Mouse (Mus musculus): ENCODE results near the gene Sgce. TPM values are rescaled to one million over a fixed set of nuclear protein-coding genes. Genes with fewer than 3 reads are reported as not detected.
A peak's percentile ranks its signal among the peaks of the same experiment; 100 is the strongest.

Sgce gene
- polyA plus RNA-seq, 1 experiment from 2014 or later, result 77.7 TPM

DNA sequence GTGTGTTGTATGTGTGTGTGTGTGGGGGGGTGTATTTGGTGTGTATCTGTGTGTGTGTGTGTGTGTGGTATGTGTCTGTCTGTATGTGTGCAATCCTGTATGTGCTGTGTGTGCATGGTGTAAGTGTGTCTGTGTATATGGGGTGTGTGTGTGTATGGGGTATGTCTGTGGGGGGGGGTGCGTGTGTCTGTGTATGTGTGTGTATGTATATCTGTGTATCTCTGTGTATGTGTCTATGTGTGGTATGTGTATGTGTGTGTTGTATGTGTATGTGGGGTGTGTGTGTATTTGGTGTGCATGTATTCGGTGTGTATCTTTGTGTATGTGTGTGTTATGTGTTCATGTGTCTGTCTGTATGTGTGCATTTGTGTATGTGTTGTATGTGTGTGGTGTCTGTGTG lies 30.8 kb downstream of the Sgce start:
- H3K4me1 ChIP-seq, result no peaks in the 10 kb centered on the region
- no peak for ATAC-seq (ENCODE audit: low FRiP score, low read depth)
- H3K36me3 ChIP-seq, result no peaks in the 10 kb centered on the region; the same call in 1 of the 2 replicates
- no peak overlapping the region for H3K9ac ChIP-seq
- H3K4me2 ChIP-seq (replicated peaks), result no peak overlapping the region
- no peak overlapping the region for H3K27ac ChIP-seq
- no peaks in the 10 kb centered on the region for H3K27me3 ChIP-seq
- H3K4me3 ChIP-seq, result no peak overlapping the region
- WGBS, result 90% methylated on average over 2 of the region's 2 CpGs
- H3K9me3 ChIP-seq, result no peaks in the 10 kb centered on the region

DNA sequence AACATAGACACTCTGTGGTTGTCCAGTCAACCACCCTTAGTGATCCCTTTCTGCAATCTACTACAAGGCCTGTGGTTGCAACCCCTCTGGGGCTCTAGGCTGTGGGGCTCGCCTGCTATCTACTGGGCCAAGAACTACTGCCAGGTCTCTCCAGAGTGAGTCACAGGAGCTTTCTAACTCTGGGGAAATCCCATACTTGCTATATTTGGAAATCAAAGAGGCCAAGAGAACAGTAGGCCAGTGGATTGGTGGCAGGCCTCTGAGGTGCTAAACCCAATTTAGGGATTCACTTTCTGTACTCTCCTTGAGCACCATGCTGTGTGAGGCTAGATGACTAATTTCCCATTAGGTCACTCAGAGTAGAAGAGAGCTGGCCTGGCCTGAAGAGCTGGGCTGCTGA lies 38.0 kb downstream of the Sgce start:
- no peak overlapping the region for H3K4me2 ChIP-seq (replicated peaks)
- no peak overlapping the region for H3K4me3 ChIP-seq
- no peak for ATAC-seq (ENCODE audit: low FRiP score, low read depth)
- H3K9me3 ChIP-seq, result no peaks in the 10 kb centered on the region
- no peaks in the 10 kb centered on the region for H3K4me1 ChIP-seq
- H3K27me3 ChIP-seq, result no peaks in the 10 kb centered on the region
- 90% methylated on average over 1 of the region's 1 CpGs for WGBS
- peaks cover 9% of the 10 kb centered on the region; the same call in 1 of the 2 replicates for H3K36me3 ChIP-seq
- no peak overlapping the region for H3K9ac ChIP-seq
- no peak overlapping the region for H3K27ac ChIP-seq

DNA sequence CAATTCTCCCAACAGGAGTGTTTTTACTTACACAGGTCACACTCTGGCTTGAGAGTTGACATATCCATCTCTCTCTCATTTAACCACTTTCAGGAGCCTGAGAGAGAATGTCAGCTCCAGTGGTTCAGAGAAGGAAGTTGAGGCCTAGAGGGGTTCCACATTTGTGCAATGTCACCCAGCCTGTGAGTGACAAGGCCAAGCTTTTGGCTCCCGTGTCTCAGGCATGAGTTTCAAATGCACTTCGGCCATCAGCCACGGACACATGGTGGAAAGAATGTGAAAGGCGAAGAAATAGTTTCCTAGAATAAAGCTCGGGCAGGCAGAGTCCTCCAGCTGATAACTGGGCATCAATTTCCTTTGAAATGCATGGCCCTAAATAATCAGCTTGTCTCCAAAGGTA lies 40.6 kb downstream of the Sgce start:
- Histone ChIP-seq H3K4me3 (no peak overlapping the region), H3K9me3 (no peaks in the 10 kb centered on the region), H3K27me3 (no peaks in the 10 kb centered on the region), H3K9ac (no peak overlapping the region), H3K4me2 (replicated peaks) (no peak overlapping the region), H3K36me3 (peaks cover 12% of the 10 kb centered on the region; the same call in 1 of the 2 replicates), H3K27ac (no peak overlapping the region), H3K4me1 (peaks cover 3% of the 10 kb centered on the region; the same call in 1 of the 2 replicates)
- no peak for ATAC-seq (ENCODE audit: low FRiP score, low read depth)
- 65% methylated on average over 5 of the region's 5 CpGs for WGBS

DNA sequence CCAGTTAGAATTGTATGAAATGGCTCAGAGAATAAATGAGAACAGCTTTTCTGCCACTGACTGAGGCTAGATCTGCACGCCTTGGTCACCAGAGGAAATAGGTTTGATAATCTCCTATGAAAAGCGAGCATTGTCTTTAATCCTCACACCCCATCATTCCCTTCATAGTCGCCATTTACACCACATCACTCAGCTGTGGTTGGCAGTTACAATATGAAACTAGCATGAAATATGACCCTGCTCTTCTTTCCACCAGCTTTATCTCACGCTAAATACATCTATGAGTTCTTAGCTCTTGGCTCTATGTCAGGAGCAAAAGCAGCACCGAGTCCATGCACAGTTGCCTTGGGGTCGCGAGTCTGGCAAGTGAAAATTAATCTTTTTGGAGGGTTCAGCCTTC lies 43.1 kb downstream of the Sgce start:
- 0 out of 2 replicates have a peak, but pooled peaks cover 3% of the 10 kb centered on the region for H3K9me3 ChIP-seq
- no peaks in the 10 kb centered on the region for H3K27me3 ChIP-seq
- H3K4me2 ChIP-seq (replicated peaks), result no peak overlapping the region
- no peak overlapping the region for H3K9ac ChIP-seq
- ATAC-seq (ENCODE audit: low FRiP score, low read depth), result no peak
- H3K27ac ChIP-seq, result no peak overlapping the region
- peaks cover 19% of the 10 kb centered on the region for H3K36me3 ChIP-seq
- WGBS, result 70% methylated on average over 7 of the region's 7 CpGs
- H3K4me1 ChIP-seq, result peaks cover 3% of the 10 kb centered on the region; the same call in 1 of the 2 replicates
- H3K4me3 ChIP-seq, result no peak overlapping the region

DNA sequence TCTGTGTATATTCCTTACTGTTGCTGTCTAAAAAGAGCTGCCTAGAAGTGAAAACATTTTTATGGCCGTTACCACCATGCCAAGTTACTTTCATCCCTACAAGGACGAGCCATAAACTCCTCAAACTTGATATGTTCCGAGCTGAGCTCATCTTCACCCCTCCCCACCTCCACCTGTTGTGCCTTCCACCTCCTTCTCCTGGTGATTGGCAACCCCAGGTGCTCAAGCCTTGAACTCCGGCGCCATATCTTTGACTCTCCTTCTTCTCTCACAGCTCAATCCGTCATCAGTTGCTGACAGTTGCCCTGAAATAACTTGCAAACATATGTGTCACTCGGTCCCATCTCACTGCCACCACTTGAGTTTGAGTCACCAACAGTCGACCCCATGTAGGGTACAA lies 45.4 kb downstream of the Sgce start:
- H3K4me3 ChIP-seq, result no peak overlapping the region
- WGBS, result 74% methylated on average over 8 of the region's 8 CpGs
- no peak overlapping the region for H3K4me2 ChIP-seq (replicated peaks)
- H3K27me3 ChIP-seq, result no peaks in the 10 kb centered on the region
- no peak overlapping the region for H3K27ac ChIP-seq
- no peak overlapping the region for H3K9ac ChIP-seq
- peaks cover 5% of the 10 kb centered on the region; the same call in 1 of the 2 replicates for H3K9me3 ChIP-seq
- H3K4me1 ChIP-seq, result peaks cover 3% of the 10 kb centered on the region; the same call in 1 of the 2 replicates
- peaks cover 15% of the 10 kb centered on the region for H3K36me3 ChIP-seq
- ATAC-seq (ENCODE audit: low FRiP score, low read depth), result no peak

DNA sequence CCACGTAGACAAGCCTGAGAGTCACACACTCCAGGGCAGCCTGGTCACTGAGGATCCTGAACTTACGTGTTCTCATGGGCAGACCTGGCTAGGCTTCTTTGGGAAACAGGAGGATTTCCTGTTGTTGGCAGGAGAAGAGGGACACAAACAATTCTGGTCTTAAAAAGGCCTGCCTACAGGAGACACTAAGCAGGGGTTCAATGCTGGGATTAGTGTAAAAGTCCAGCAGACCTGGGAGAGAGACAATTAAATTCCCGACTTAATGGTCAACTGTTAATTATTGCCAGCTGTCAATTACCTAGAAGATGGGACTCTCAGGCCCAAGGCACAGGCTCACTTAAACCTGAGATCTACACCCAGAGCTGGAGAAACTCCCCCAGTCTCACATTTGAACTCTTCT lies 51.2 kb downstream of the Sgce start:
- Histone ChIP-seq H3K4me3 (no peak overlapping the region), H3K4me1 (peaks cover 3% of the 10 kb centered on the region; the same call in 1 of the 2 replicates), H3K9me3 (peaks cover 10% of the 10 kb centered on the region; the same call in 1 of the 2 replicates), H3K9ac (no peak overlapping the region), H3K36me3 (peaks cover 15% of the 10 kb centered on the region; the same call in 1 of the 2 replicates), H3K4me2 (replicated peaks) (no peak overlapping the region), H3K27me3 (no peaks in the 10 kb centered on the region), H3K27ac (no peak overlapping the region)
- WGBS, result 38% methylated on average over 3 of the region's 3 CpGs
- no peak for ATAC-seq (ENCODE audit: low FRiP score, low read depth)

DNA sequence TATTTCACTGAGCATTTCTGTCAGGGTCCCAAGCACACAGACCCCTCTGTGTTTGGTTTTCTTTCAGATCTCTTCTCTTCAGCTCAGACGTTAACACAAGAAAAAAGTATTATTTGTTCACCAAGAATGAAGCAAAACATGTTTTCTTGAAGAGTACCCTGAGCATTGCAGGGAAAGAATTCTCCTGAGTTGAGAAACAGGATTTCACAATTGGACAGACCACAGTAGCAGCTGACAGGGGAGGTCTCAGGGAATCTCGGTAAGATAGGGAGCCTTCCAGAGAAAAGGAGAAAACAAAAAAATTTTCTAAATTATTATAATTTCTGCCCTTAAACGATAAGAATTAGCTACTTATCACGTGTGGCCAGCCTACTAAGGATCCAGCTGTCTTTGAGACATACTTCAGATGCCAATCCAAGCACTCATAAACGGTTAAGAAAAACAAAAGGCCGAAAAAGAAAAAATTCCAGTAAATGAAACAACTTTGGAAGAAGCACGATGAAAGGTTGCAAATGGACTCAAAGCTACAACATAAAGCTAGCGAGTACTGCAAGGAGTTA lies 52.3 kb downstream of the Sgce start:
- peaks cover 3% of the 10 kb centered on the region; the same call in 1 of the 2 replicates for H3K4me1 ChIP-seq
- 43% methylated on average over 8 of the region's 8 CpGs for WGBS
- peaks cover 10% of the 10 kb centered on the region; the same call in 1 of the 2 replicates for H3K9me3 ChIP-seq
- no peak overlapping the region for H3K9ac ChIP-seq
- H3K4me3 ChIP-seq, result no peak overlapping the region
- ATAC-seq (ENCODE audit: low FRiP score, low read depth), result no peak
- no peak overlapping the region for H3K4me2 ChIP-seq (replicated peaks)
- H3K36me3 ChIP-seq, result peaks cover 13% of the 10 kb centered on the region; the same call in 1 of the 2 replicates
- no peaks in the 10 kb centered on the region for H3K27me3 ChIP-seq
- H3K27ac ChIP-seq, result no peak overlapping the region

DNA sequence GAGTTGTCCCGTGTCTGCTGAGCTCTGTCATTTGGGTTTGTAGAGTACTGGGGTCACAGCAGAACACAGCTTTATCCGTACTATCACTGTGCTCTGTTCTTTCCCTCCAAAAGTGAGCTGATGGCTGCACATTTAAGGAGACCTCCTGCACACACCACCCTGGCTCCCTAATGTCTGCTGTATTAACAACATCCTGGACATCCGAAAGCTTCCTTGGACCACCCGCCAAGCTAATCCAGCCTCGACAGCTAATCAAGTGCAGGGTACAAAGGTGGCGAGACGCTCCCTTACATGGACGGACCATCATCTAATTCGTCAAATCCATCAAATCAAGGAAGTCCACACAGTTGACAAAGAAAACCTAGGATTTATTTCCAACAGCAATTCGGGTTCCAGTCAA lies 53.5 kb downstream of the Sgce start:
- H3K4me2 ChIP-seq (replicated peaks), result no peak overlapping the region
- peaks cover 3% of the 10 kb centered on the region; the same call in 1 of the 2 replicates for H3K4me1 ChIP-seq
- no peaks in the 10 kb centered on the region for H3K27me3 ChIP-seq
- WGBS, result 32% methylated on average over 10 of the region's 10 CpGs
- no peak for ATAC-seq (ENCODE audit: low FRiP score, low read depth)
- no peak overlapping the region for H3K27ac ChIP-seq
- H3K36me3 ChIP-seq, result peaks cover 14% of the 10 kb centered on the region
- H3K9me3 ChIP-seq, result peaks cover 5% of the 10 kb centered on the region; the same call in 1 of the 2 replicates
- H3K4me3 ChIP-seq, result no peak overlapping the region
- H3K9ac ChIP-seq, result no peak overlapping the region

DNA sequence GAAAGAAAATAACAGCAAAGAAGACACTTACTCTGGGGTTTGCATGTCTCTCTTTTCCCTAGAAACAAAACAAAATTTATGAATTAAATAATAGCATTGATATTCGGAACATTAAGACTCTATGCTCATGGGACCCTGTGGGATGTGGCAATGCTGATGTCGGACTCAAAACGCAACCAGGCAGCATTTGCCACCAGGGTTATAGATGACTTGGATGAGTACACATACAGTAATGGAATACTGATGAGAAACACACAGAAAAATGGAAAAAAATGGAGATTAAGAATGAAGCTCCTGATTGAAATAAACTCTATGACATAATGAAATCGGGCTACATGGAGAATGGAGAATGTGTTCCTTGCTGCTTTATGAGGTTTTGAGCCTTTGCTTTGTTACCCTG lies 56.6 kb downstream of the Sgce start:
- H3K36me3 ChIP-seq, result peaks cover 6% of the 10 kb centered on the region
- ATAC-seq (ENCODE audit: low FRiP score, low read depth), result no peak
- H3K4me2 ChIP-seq (replicated peaks), result no peak overlapping the region
- no peak overlapping the region for H3K27ac ChIP-seq
- WGBS, result 96% methylated on average over 4 of the region's 4 CpGs
- H3K4me3 ChIP-seq, result no peak overlapping the region
- H3K27me3 ChIP-seq, result no peaks in the 10 kb centered on the region
- H3K9ac ChIP-seq, result no peak overlapping the region
- peaks cover 3% of the 10 kb centered on the region; the same call in 1 of the 2 replicates for H3K4me1 ChIP-seq
- no peaks in the 10 kb centered on the region for H3K9me3 ChIP-seq

DNA sequence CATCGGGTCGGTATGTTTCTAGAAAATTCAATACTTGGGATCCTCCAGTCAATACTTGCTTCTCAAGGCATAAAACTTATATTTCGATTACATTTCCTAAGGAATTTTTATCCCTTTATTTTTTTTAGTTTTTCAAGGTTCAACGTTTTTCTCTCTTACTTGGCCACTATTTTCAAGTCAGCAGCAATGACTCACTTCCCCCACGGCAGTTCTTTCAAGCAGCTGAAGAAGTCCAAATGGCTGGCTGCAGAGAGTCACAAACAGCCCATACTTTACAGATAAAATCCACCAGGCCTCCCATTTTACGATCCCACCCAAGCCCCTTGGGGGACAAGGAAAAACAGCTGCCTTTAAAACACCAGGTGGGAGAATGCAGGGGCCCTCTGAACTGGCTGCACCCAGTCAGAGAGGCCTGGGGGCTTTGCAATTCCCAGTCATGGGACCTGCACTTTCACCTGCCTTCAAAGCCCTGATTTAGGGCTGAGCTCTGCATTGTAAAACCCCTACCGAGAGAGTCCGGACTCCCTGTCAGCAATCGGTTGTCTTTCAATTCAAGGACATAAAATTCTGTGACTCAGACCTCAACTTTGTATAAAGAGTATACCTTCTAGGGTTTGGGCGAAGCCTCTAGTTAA lies 62.2 kb downstream of the Sgce start:
- 31% methylated on average over 10 of the region's 10 CpGs for WGBS
- Histone ChIP-seq H3K9me3 (no peaks in the 10 kb centered on the region), H3K27me3 (no peaks in the 10 kb centered on the region), H3K36me3 (peaks cover 7% of the 10 kb centered on the region), H3K27ac (0 out of 2 replicates have a peak overlapping the region, but pooled peaks have one; percentile 33), H3K4me1 (peaks cover 11% of the 10 kb centered on the region), H3K9ac (no peak overlapping the region), H3K4me2 (replicated peaks) (no peak overlapping the region), H3K4me3 (no peak overlapping the region)
- no peak for ATAC-seq (ENCODE audit: low FRiP score, low read depth)

DNA sequence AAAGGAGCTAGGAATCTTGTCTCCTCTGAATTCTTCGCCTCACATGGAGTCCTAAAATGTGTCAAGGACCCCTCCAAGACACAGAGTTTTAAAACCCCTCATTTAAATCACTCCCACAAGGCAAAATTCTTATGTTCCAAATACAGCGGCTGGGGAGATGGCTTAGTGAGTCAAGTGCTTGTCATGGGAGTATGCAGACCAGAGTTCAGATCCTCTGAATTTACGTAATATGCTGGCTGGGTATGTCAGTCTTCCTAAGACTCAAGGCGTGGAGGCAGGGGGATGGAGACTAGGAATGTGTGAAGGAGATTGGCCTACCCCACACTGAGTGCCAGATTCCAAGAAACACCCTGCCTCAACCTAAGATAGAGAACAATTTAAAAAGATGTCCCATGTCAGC lies 66.4 kb downstream of the Sgce start:
- Histone ChIP-seq H3K36me3 (peaks cover 4% of the 10 kb centered on the region), H3K27me3 (no peaks in the 10 kb centered on the region), H3K9me3 (no peaks in the 10 kb centered on the region), H3K4me2 (replicated peaks) (no peak overlapping the region), H3K4me3 (no peak overlapping the region), H3K4me1 (peaks cover 11% of the 10 kb centered on the region), H3K27ac (no peak overlapping the region), H3K9ac (no peak overlapping the region)
- 88% methylated on average over 4 of the region's 4 CpGs for WGBS
- ATAC-seq (ENCODE audit: low FRiP score, low read depth), result no peak

DNA sequence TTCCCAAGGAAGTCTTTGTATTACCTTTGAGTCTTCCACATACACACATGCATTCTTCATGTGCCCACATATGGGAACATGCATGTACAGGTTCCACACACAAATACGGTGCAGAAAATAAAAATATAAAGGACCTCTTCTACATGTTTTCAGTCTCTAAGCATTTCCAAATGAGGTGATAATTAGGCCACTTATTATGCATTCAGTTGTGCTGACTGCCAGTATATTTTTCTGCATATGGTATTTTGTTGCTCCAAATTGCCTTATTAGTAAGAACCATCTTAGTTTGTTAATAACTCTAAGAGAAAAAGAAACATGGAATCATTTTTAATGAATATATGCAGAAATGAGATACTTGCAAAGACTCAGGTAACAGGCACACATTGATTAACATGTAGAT lies 67.0 kb downstream of the Sgce start:
- Histone ChIP-seq H3K4me3 (no peak overlapping the region), H3K27me3 (no peaks in the 10 kb centered on the region), H3K27ac (no peak overlapping the region), H3K9me3 (no peaks in the 10 kb centered on the region), H3K36me3 (peaks cover 4% of the 10 kb centered on the region), H3K4me2 (replicated peaks) (no peak overlapping the region), H3K9ac (no peak overlapping the region), H3K4me1 (peaks cover 10% of the 10 kb centered on the region)
- ATAC-seq (ENCODE audit: low FRiP score, low read depth), result no peak
- 76% methylated on average over 1 of the region's 1 CpGs for WGBS

All from limb, embryonic 13.5 days (tissue).